Mouse (Mus musculus): ENCODE data around the gene Fbxw4. TPM values are rescaled to one million over a fixed set of nuclear protein-coding genes. Genes with fewer than 3 reads are reported as not detected.
A peak's percentile ranks its signal among the peaks of the same experiment; 100 is the strongest.

Fbxw4 gene
- polyA plus RNA-seq, 1 experiment from 2014 or later: 5.5 TPM

- peak overlapping the region; percentile 31 for H3K4me3 ChIP-seq (replicated peaks)
- peaks cover 12% of the 10 kb centered on the region for H3K4me1 ChIP-seq (replicated peaks)
- no peaks in the 10 kb centered on the region for H3K36me3 ChIP-seq
- H3K9ac ChIP-seq (replicated peaks): 0 out of 2 replicates have a peak overlapping the region, but pooled peaks have one; percentile 23
- H3K27ac ChIP-seq: no peak overlapping the region
- H3K9me3 ChIP-seq: no peaks in the 10 kb centered on the region
- no peak for ATAC-seq
- H3K27me3 ChIP-seq: peaks cover 79% of the 10 kb centered on the region
- H3K4me2 ChIP-seq (replicated peaks): peak overlapping the region; percentile 58
- WGBS: under 1% methylated on average over 38 of the region's 38 CpGs
Measured at GRCm38 (mm10) chr19:45675720-45676581, 15.8 kb upstream of the Fbxw4 start.

- Histone ChIP-seq H3K4me2 (replicated peaks) (no peak overlapping the region), H3K27me3 (peaks cover 73% of the 10 kb centered on the region), H3K9ac (replicated peaks) (no peak overlapping the region), H3K9me3 (no peaks in the 10 kb centered on the region), H3K36me3 (no peaks in the 10 kb centered on the region), H3K4me3 (replicated peaks) (no peak overlapping the region), H3K27ac (no peak overlapping the region), H3K4me1 (replicated peaks) (peaks cover 12% of the 10 kb centered on the region)
- 10% methylated on average over 5 of the region's 5 CpGs for WGBS
- ATAC-seq: no peak
Measured at GRCm38 (mm10) chr19:45675196-45675595, 15.1 kb upstream of the Fbxw4 start.

GRCm38 (mm10) chr19:45672971-45673370 is 12.9 kb upstream of the Fbxw4 start:
- Histone ChIP-seq H3K4me1 (replicated peaks) (peaks cover 12% of the 10 kb centered on the region), H3K36me3 (no peaks in the 10 kb centered on the region), H3K9ac (replicated peaks) (no peak overlapping the region), H3K9me3 (no peaks in the 10 kb centered on the region), H3K27ac (no peak overlapping the region), H3K4me2 (replicated peaks) (no peak overlapping the region), H3K27me3 (peaks cover 71% of the 10 kb centered on the region), H3K4me3 (replicated peaks) (no peak overlapping the region)
- 83% methylated on average over 9 of the region's 9 CpGs for WGBS
- no peak for ATAC-seq

- Histone ChIP-seq H3K4me2 (replicated peaks) (no peak overlapping the region), H3K27me3 (peaks cover 35% of the 10 kb centered on the region), H3K36me3 (no peaks in the 10 kb centered on the region), H3K4me3 (replicated peaks) (no peak overlapping the region), H3K9me3 (no peaks in the 10 kb centered on the region), H3K9ac (replicated peaks) (no peak overlapping the region), H3K27ac (no peak overlapping the region), H3K4me1 (replicated peaks) (no peaks in the 10 kb centered on the region)
- no peak for ATAC-seq
- 92% methylated on average over 4 of the region's 4 CpGs for WGBS
Measured at GRCm38 (mm10) chr19:45668986-45669385, 8.9 kb upstream of the Fbxw4 start.

- Histone ChIP-seq H3K9me3 (no peaks in the 10 kb centered on the region), H3K4me3 (replicated peaks) (no peak overlapping the region), H3K27ac (no peak overlapping the region), H3K4me1 (replicated peaks) (peaks cover 9% of the 10 kb centered on the region), H3K27me3 (0 out of 2 replicates have a peak, but pooled peaks cover 3% of the 10 kb centered on the region), H3K9ac (replicated peaks) (no peak overlapping the region), H3K4me2 (replicated peaks) (no peak overlapping the region), H3K36me3 (no peaks in the 10 kb centered on the region)
- 52% methylated on average over 2 of the region's 2 CpGs for WGBS
- ATAC-seq: no peak
Measured at GRCm38 (mm10) chr19:45663851-45664250, 3.7 kb upstream of the Fbxw4 start.

DNA sequence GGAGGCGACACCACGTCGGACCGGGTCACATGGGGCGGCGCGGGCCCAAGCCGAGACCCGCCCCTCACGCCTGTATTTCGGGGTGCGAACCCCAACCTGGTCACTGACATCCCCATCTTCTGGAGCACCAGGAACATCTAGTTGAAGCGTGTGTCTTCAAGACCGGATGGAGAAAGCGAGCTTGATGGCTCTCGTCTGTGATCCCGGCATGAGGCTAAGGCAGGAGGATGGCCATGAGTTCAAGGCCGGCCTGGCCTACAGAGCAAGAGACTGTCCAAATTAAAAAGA is 335 bp upstream of the Fbxw4 start:
- Histone ChIP-seq H3K4me3 (replicated peaks) (peak overlapping the region; percentile 84), H3K4me2 (replicated peaks) (peak overlapping the region; percentile 69), H3K27me3 (no peaks in the 10 kb centered on the region), H3K9me3 (no peaks in the 10 kb centered on the region), H3K36me3 (no peaks in the 10 kb centered on the region), H3K9ac (replicated peaks) (peak overlapping the region; percentile 97), H3K27ac (peak overlapping the region; percentile 96), H3K4me1 (replicated peaks) (peaks cover 30% of the 10 kb centered on the region)
- no peak for ATAC-seq
- 18% methylated on average over 18 of the region's 18 CpGs for WGBS

GRCm38 (mm10) chr19:45659301-45659737 is 793 bp downstream of the Fbxw4 start:
- peak overlapping the region; percentile 96 for H3K27ac ChIP-seq
- 1% methylated on average over 18 of the region's 18 CpGs for WGBS
- peak overlapping the region; percentile 97 for H3K9ac ChIP-seq (replicated peaks)
- H3K9me3 ChIP-seq: no peaks in the 10 kb centered on the region
- H3K36me3 ChIP-seq: no peaks in the 10 kb centered on the region
- ATAC-seq: peak; percentile 43; the same call in 1 of the 2 replicates
- no peaks in the 10 kb centered on the region for H3K27me3 ChIP-seq
- peaks cover 31% of the 10 kb centered on the region for H3K4me1 ChIP-seq (replicated peaks)
- H3K4me2 ChIP-seq (replicated peaks): peak overlapping the region; percentile 69
- peak overlapping the region; percentile 84 for H3K4me3 ChIP-seq (replicated peaks)

DNA sequence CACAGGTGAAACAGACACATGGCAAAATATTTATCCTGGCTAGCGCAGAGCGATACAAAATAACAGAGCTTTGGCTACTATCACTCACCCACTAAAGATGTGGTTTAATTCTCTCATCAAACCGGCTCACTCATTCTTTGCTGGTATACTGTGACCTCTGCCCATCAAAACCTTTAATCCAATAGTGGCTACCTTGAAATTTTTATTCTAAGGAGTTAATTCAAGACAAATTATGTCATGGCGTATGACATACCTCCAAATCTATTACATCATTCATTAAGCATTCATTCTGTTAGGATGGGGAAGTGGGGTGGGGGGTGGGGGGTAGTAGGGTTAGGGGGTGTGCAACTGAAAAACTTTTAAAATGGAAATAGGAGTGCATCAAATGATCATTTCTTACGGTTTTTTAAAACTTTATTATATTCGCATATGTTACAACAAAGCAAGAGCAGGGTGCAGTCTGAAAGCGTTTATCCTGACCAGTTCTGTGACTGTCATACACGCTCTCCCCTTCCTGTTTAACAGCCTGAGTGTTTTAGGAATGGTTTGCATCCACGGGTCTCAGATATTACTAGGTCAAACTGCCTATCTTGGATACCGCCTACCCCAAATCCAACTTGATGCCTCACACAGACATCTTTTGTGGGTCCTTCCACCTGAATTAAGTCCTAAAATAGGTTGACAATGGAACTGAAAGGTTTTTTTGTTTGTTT is 1.4 kb downstream of the Fbxw4 start:
- Histone ChIP-seq H3K9ac (replicated peaks) (peak overlapping the region; percentile 97), H3K36me3 (no peaks in the 10 kb centered on the region), H3K27ac (no peak overlapping the region), H3K4me2 (replicated peaks) (peak overlapping the region; percentile 69), H3K4me1 (replicated peaks) (peaks cover 31% of the 10 kb centered on the region), H3K27me3 (no peaks in the 10 kb centered on the region), H3K9me3 (no peaks in the 10 kb centered on the region), H3K4me3 (replicated peaks) (peak overlapping the region; percentile 84)
- no peak for ATAC-seq
- 62% methylated on average over 10 of the region's 10 CpGs for WGBS

- H3K27ac ChIP-seq: no peak overlapping the region
- no peaks in the 10 kb centered on the region for H3K9me3 ChIP-seq
- ATAC-seq: no peak
- H3K4me3 ChIP-seq (replicated peaks): no peak overlapping the region
- no peaks in the 10 kb centered on the region for H3K27me3 ChIP-seq
- peaks cover 31% of the 10 kb centered on the region for H3K4me1 ChIP-seq (replicated peaks)
- no peak overlapping the region for H3K4me2 ChIP-seq (replicated peaks)
- H3K36me3 ChIP-seq: no peaks in the 10 kb centered on the region
- WGBS: 86% methylated on average over 1 of the region's 1 CpGs
- no peak overlapping the region for H3K9ac ChIP-seq (replicated peaks)
Measured at GRCm38 (mm10) chr19:45657828-45658227, 2.3 kb downstream of the Fbxw4 start.

DNA sequence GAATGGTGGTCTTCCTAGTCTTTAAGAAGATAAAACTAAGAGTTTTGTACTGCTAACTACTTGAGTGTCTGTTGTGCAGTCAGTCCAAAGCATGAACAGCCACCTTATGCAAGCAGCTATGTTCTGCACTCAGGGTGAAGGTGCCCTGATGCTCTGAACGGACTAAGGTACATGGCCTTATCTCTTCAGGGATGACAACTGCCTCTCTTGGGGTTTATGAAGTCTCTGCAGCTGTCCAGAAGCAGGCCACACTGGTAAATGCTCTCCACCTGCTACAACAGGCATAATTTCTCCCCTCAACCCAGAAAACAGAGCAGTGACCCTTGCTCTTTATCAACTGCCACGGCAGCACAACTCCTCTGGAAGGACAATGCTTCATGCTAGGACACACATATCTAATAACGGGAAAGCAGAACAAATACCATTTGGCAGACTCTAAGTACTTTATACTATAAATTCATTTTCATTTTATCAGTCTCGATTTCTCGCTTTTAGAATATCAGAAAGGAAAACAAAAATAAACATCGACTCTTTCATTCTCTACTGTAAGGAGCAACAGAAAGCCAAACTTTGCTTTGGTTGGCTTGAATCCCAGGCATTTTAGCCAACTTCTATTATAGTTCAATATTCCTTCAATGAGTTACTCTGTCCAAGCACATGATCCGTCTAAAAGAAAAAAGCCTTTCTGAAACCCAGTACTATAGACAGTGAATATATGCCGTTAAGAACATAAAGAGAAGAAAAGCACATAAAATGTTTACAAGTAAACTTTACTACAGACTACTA is 3.1 kb downstream of the Fbxw4 start:
- Histone ChIP-seq H3K4me1 (replicated peaks) (peaks cover 36% of the 10 kb centered on the region), H3K9ac (replicated peaks) (no peak overlapping the region), H3K27ac (no peak overlapping the region), H3K4me3 (replicated peaks) (no peak overlapping the region), H3K4me2 (replicated peaks) (no peak overlapping the region), H3K36me3 (no peaks in the 10 kb centered on the region), H3K9me3 (no peaks in the 10 kb centered on the region), H3K27me3 (no peaks in the 10 kb centered on the region)
- 66% methylated on average over 8 of the region's 8 CpGs for WGBS
- ATAC-seq: no peak

DNA sequence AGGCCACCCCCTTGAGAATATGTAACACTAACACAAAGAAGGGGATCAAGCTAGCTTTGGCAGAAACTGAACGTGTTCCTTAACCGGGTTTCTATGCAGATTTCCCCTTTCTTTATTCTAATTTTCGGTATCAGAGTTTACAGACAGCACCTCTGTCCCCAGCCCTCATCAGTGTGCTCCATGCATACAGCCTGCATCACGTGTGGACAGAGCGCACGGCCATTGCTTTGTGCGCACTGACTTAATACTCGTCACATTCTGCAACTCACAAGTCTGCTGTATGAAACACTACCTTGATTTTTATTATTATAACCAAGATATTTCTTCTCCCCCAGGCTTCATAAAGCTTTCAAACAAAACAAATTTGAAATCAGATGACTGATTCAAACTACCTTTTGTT is 4.2 kb downstream of the Fbxw4 start:
- H3K9me3 ChIP-seq: no peaks in the 10 kb centered on the region
- no peaks in the 10 kb centered on the region for H3K36me3 ChIP-seq
- WGBS: 57% methylated on average over 8 of the region's 8 CpGs
- ATAC-seq: 0 out of 2 replicates have a peak, but pooled peaks have one; percentile 57
- H3K9ac ChIP-seq (replicated peaks): peak overlapping the region; percentile 32; the same call in 1 of the 2 replicates
- no peak overlapping the region; the same call in 1 of the 2 replicates for H3K27ac ChIP-seq
- H3K4me3 ChIP-seq (replicated peaks): 0 out of 2 replicates have a peak overlapping the region, but pooled peaks have one; percentile 2
- peak overlapping the region; percentile 34 for H3K4me2 ChIP-seq (replicated peaks)
- H3K27me3 ChIP-seq: no peaks in the 10 kb centered on the region
- peaks cover 36% of the 10 kb centered on the region for H3K4me1 ChIP-seq (replicated peaks)

All from midbrain, embryonic 13.5 days (tissue).